Mouse (Mus musculus): ENCODE results near the gene Chit1. TPM values are rescaled to one million over a fixed set of nuclear protein-coding genes. Genes with fewer than 3 reads are reported as not detected.
A peak's percentile ranks its signal among the peaks of the same experiment; 100 is the strongest.

Gene Chit1
- total and polyA plus RNA-seq, 3 experiments: not detected

GRCm38 (mm10) chr1:134073061-134073564, 37.9 kb upstream of the Chit1 start (continued):
- TF ChIP-seq BHLHE40 (IDR thresholded peaks at IDR 0.05; ENCODE audit: borderline replicate concordance, low read depth, low read length) (peak; percentile 83), NRF1 (IDR thresholded peaks at IDR 0.05; ENCODE audit: insufficient read depth, low read depth, low read length, poor library complexity, severe bottlenecking) (0 out of 2 replicates have a peak, but pooled peaks have one; percentile 9), TAL1 (IDR thresholded peaks at IDR 0.05; ENCODE audit: low read length) (peak; percentile 98), RAD21 (IDR thresholded peaks at IDR 0.05; ENCODE audit: low read depth, low read length) (no peak), E2F4 (IDR thresholded peaks at IDR 0.05; ENCODE audit: borderline replicate concordance, low read depth, low read length) (no peak), GATA1 (IDR thresholded peaks at IDR 0.05; ENCODE audit: low read depth, low read length) (peak; percentile 97), MYC (IDR thresholded peaks at IDR 0.05; ENCODE audit: low read depth, low read length) (no peak), ZC3H11A (IDR thresholded peaks at IDR 0.05; ENCODE audit: low read depth, low read length) (no peak), MXI1 (IDR thresholded peaks at IDR 0.05; ENCODE audit: low read depth, low read length) (peak; percentile 71)

- no peak for DNase-seq (ENCODE audit: low read depth, low spot score)
- Histone ChIP-seq H3K27ac (ENCODE audit: control insufficient read depth, low read depth, low read length) (peak overlapping the region; percentile 52), H3K79me2 (ENCODE audit: control insufficient read depth, insufficient read depth, low read length, poor library complexity) (no peaks in the 10 kb centered on the region; the same call in 1 of the 2 replicates), H3K4me3 (ENCODE audit: control insufficient read depth in 1 of 2, insufficient read depth in 1 of 2, low read depth in 2 of 2, low read length in 2 of 2) (peak overlapping the region in 1 of 2 experiments; percentile 17; a peak in 1 of 4 replicates), H3K27me3 (ENCODE audit: control insufficient read depth in 1 of 2, insufficient read depth in 2 of 2, low read length in 2 of 2) (no peaks in the 10 kb centered on the region), H3K4me1 (ENCODE audit: control insufficient read depth in 1 of 2, insufficient read depth in 2 of 2, low read length in 2 of 2) (peaks cover 19 to 41% of the 10 kb centered on the region in 2 experiments), H3K9ac (ENCODE audit: control insufficient read depth, low read depth, low read length, poor library complexity, severe bottlenecking) (peak overlapping the region; percentile 12; the same call in 1 of the 2 replicates), H3K36me3 (ENCODE audit: control insufficient read depth in 1 of 2, insufficient read depth in 2 of 2, low read length in 2 of 2) (peaks cover 0 to 35% of the 10 kb centered on the region in 2 experiments; a peak in 2 of 4 replicates), H3K9me3 (replicated peaks; ENCODE audit: insufficient read depth, low read length) (no peaks in the 10 kb centered on the region)
- TF ChIP-seq ETS1 (IDR thresholded peaks at IDR 0.05; ENCODE audit: low read depth, low read length) (no peak), UBTF (IDR thresholded peaks at IDR 0.05; ENCODE audit: borderline replicate concordance, insufficient read depth, low read depth, low read length) (no peak), BHLHE40 (IDR thresholded peaks at IDR 0.05; ENCODE audit: borderline replicate concordance, low read depth, low read length) (no peak), MEF2A (IDR thresholded peaks at IDR 0.05; ENCODE audit: extremely low read depth, insufficient replicate concordance, low read depth, low read length, poor library complexity, severe bottlenecking) (no peak), RCOR1 (IDR thresholded peaks at IDR 0.05; ENCODE audit: low read depth, low read length) (no peak), HCFC1 (IDR thresholded peaks at IDR 0.05; ENCODE audit: low read depth, low read length) (no peak), MYB (IDR thresholded peaks at IDR 0.05; ENCODE audit: low read depth, low read length) (no peak), POLR2AphosphoS5 (IDR thresholded peaks at IDR 0.05; ENCODE audit: borderline replicate concordance, low read depth, low read length) (no peak), EP300 (IDR thresholded peaks at IDR 0.05; ENCODE audit: low read depth in 1 of 2, low read length in 2 of 2) (no peak), ZNF384 (IDR thresholded peaks at IDR 0.05; ENCODE audit: low read depth, low read length) (no peak), GATA1 (IDR thresholded peaks at IDR 0.05; ENCODE audit: low read depth, low read length) (no peak), GABPA (IDR thresholded peaks at IDR 0.05; ENCODE audit: low read depth, low read length) (no peak), E2F4 (IDR thresholded peaks at IDR 0.05; ENCODE audit: borderline replicate concordance, low read depth, low read length) (no peak)
Measured at GRCm38 (mm10) chr1:134073658-134074057, 37.4 kb upstream of the Chit1 start.

Measured in MEL (cell line).